Mouse (Mus musculus): Measurements from ENCODE around the gene Hspe1.

DNA sequence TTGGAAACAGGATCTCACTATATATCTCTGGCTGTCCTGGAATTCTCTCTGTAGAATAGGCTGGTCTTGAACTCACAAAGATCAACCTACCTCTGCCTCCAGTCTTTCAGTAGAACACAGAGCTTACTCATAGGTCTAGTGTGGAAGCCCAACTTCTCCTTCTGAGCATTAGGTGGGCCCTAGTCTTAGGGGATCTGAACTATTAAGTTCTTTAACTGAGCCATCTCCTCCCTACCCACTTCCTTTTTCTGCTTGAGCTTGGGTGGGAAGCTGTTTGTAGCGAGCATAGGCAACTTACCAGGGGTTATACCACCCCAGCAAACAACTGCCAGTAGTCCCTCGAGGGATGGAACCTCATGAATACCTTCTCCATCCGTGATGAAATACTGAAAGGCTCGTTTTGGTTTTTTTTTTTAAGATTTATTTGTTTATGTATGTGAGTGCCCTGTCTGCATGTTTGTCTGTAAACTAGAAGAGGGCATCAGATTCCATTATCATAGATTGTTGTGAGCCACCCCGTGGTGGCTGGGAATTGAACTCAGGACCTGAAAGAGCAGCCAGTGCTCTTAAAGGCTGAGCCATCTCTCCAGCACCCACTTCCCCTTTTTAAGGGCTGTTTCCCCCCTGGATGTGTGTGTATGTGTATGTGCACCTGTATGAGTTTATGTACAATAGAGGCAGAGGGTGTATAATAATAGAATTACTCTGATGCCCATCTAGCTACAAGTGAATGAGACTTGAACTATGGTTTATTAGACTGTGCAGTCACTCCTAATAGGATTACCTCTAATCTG, 32.4 kb upstream of the Hspe1 start:
- no peak for TF ChIP-seq CTCF (conservative IDR thresholded peaks at IDR 0.05; ENCODE audit: low read length)
- TF ChIP-seq POU5F1 (IDR thresholded peaks at IDR 0.05; ENCODE audit: borderline replicate concordance, low read length), result no peak
